Mouse (Mus musculus): ENCODE measurements around the gene Gm36245. TPM values are rescaled to one million over a fixed set of nuclear protein-coding genes. Genes with fewer than 3 reads are reported as not detected.
"Not testable (repeated sequence)": the region's sequence is repeated elsewhere in the genome, so short reads cannot be mapped to it uniquely, and the experiment has no call there.

Gene Gm36245
- polyA plus RNA-seq, 1 experiment, result not detected

GRCm38 (mm10) chr15:77593557-77593956, 5.5 kb upstream of the Gm36245 start:
- Histone ChIP-seq H3K27ac (ENCODE audit: control insufficient read depth, insufficient read depth, low read depth, low read length, poor library complexity) (no peak overlapping the region), H3K4me1 (ENCODE audit: control insufficient read depth, insufficient read depth, low read length) (no peaks in the 10 kb centered on the region), H3K4me3 (replicated peaks; ENCODE audit: control insufficient read depth, low read depth, low read length) (no peak overlapping the region)
- 72% methylated on average over 1 of the region's 1 CpGs for WGBS
- TF ChIP-seq CTCF (IDR thresholded peaks at IDR 0.05; ENCODE audit: control insufficient read depth, insufficient read depth, low read length) (no peak), POLR2A (IDR thresholded peaks at IDR 0.05; ENCODE audit: borderline replicate concordance, control insufficient read depth, low read depth, low read length) (no peak)

GRCm38 (mm10) chr15:77595961-77596360, 3.1 kb upstream of the Gm36245 start, which contains the start of gene Apol10b:
Gene Apol10b (minus strand): TSS chr15:77596125.
- WGBS, result 52% methylated on average over 5 of the region's 5 CpGs
- Histone ChIP-seq H3K4me1 (ENCODE audit: control insufficient read depth, insufficient read depth, low read length) (no peaks in the 10 kb centered on the region), H3K4me3 (replicated peaks; ENCODE audit: control insufficient read depth, low read depth, low read length) (no peak within 1 kb of the TSS), H3K27ac (ENCODE audit: control insufficient read depth, insufficient read depth, low read depth, low read length, poor library complexity) (no peak within 1 kb of the TSS)
- no peak for TF ChIP-seq POLR2A (IDR thresholded peaks at IDR 0.05; ENCODE audit: borderline replicate concordance, control insufficient read depth, low read depth, low read length)
- no peak for TF ChIP-seq CTCF (IDR thresholded peaks at IDR 0.05; ENCODE audit: control insufficient read depth, insufficient read depth, low read length)

DNA sequence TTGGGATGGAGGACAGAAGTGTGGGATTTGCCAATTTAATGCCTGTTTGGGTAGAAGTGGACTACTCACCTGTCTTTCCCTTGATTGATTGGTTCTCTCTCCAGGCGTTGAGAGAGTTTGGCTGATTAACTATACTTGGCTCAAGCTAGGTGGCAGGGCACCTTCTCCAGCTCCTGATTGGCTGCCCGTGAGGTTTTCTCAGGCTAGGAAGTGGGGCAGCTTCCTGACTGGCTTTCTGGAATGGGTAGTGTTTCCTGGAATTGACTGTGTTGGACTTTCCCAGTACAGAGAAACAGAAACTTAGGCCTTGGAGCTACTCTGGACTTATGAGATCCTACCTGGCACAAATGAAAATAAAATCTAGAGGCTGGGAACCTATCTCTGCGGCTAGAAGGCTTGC, 629 bp upstream of the Gm36245 start:
- WGBS, result 50% methylated on average over 3 of the region's 3 CpGs
- TF ChIP-seq POLR2A (IDR thresholded peaks at IDR 0.05; ENCODE audit: borderline replicate concordance, control insufficient read depth, low read depth, low read length) (no peak), CTCF (IDR thresholded peaks at IDR 0.05; ENCODE audit: control insufficient read depth, insufficient read depth, low read length) (no peak)
- no peaks in the 10 kb centered on the region for H3K4me1 ChIP-seq (ENCODE audit: control insufficient read depth, insufficient read depth, low read length)
- H3K27ac ChIP-seq (ENCODE audit: control insufficient read depth, insufficient read depth, low read depth, low read length, poor library complexity), result no peak overlapping the region
- no peak overlapping the region for H3K4me3 ChIP-seq (replicated peaks; ENCODE audit: control insufficient read depth, low read depth, low read length)

- TF ChIP-seq CTCF (IDR thresholded peaks at IDR 0.05; ENCODE audit: control insufficient read depth, insufficient read depth, low read length) (no peak), POLR2A (IDR thresholded peaks at IDR 0.05; ENCODE audit: borderline replicate concordance, control insufficient read depth, low read depth, low read length) (no peak)
- Histone ChIP-seq H3K4me3 (replicated peaks; ENCODE audit: control insufficient read depth, low read depth, low read length) (no peak overlapping the region), H3K4me1 (ENCODE audit: control insufficient read depth, insufficient read depth, low read length) (no peaks in the 10 kb centered on the region), H3K27ac (ENCODE audit: control insufficient read depth, insufficient read depth, low read depth, low read length, poor library complexity) (no peak overlapping the region)
- WGBS, result 88% methylated on average over 3 of the region's 3 CpGs
These were observed 7.0 kb downstream of the Gm36245 start for GRCm38 (mm10) chr15:77606069-77606468.

DNA sequence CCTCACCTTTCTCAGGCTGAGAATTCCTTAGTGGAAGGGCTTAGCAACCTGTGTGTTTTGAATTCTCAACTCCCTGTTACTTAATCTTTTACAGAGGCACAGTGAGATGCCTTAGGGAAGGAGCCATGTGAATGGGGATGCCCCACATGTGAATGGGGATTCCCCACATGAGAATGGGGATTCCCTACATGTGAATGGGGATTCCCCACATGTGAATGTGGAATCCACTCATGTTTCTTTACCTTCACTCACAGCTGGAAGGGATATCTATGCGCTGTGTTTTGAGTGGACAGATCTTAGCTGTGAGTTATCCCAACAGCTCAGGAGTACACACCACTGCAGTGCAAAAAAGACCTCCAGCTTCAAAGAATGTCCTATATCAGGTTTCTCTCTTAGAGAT, 25.7 kb downstream of the Gm36245 start:
- TF ChIP-seq POLR2A (IDR thresholded peaks at IDR 0.05; ENCODE audit: borderline replicate concordance, control insufficient read depth, low read depth, low read length) (no peak), CTCF (IDR thresholded peaks at IDR 0.05; ENCODE audit: control insufficient read depth, insufficient read depth, low read length) (no peak)
- WGBS, result 76% methylated on average over 1 of the region's 1 CpGs
- H3K4me1 ChIP-seq (ENCODE audit: control insufficient read depth, insufficient read depth, low read length), result no peaks in the 10 kb centered on the region; the same call in 1 of the 2 replicates

GRCm38 (mm10) chr15:77626471-77626870, 27.4 kb downstream of the Gm36245 start:
- WGBS, result 13% methylated on average over 4 of the region's 4 CpGs
- H3K4me3 ChIP-seq (replicated peaks; ENCODE audit: control insufficient read depth, low read depth, low read length); H3K27ac ChIP-seq (ENCODE audit: control insufficient read depth, insufficient read depth, low read depth, low read length, poor library complexity); H3K4me1 ChIP-seq (ENCODE audit: control insufficient read depth, insufficient read depth, low read length): not testable (repeated sequence)

More for the DNA sequence above, 25.7 kb downstream of the Gm36245 start:
- no peak overlapping the region for H3K4me3 ChIP-seq (replicated peaks; ENCODE audit: control insufficient read depth, low read depth, low read length)
- no peak overlapping the region for H3K27ac ChIP-seq (ENCODE audit: control insufficient read depth, insufficient read depth, low read depth, low read length, poor library complexity)

GRCm38 (mm10) chr15:77628647-77629046, 29.6 kb downstream of the Gm36245 start:
- H3K4me1 ChIP-seq (ENCODE audit: control insufficient read depth, insufficient read depth, low read length); H3K4me3 ChIP-seq (replicated peaks; ENCODE audit: control insufficient read depth, low read depth, low read length); H3K27ac ChIP-seq (ENCODE audit: control insufficient read depth, insufficient read depth, low read depth, low read length, poor library complexity): not testable (repeated sequence)
- 52% methylated on average over 9 of the region's 9 CpGs for WGBS

DNA sequence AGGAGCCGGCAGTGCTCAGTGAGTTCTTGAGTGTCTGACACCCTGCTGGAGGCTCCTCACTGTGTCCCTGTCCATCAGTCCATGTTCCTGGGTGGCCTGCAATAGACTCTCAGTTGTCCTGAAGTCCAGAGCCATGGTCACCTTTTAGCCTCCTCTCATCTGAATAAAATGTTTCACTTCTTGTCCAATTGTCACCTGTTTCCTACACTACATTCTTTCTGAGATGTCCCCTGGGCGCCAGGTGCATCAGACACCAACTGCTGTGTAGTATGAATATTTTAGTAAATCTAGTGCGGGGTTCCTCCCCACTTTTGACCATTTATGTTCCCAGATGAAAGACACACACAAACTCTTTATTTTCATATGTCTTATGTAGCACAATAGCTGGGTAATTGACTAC, 30.8 kb downstream of the Gm36245 start:
- 64% methylated on average over 3 of the region's 3 CpGs for WGBS
- not testable (repeated sequence) for H3K4me3 ChIP-seq (replicated peaks; ENCODE audit: control insufficient read depth, low read depth, low read length); H3K4me1 ChIP-seq (ENCODE audit: control insufficient read depth, insufficient read depth, low read length); H3K27ac ChIP-seq (ENCODE audit: control insufficient read depth, insufficient read depth, low read depth, low read length, poor library complexity)

- 58% methylated on average over 2 of the region's 2 CpGs for WGBS
- H3K4me3 ChIP-seq (replicated peaks; ENCODE audit: control insufficient read depth, low read depth, low read length); H3K4me1 ChIP-seq (ENCODE audit: control insufficient read depth, insufficient read depth, low read length); H3K27ac ChIP-seq (ENCODE audit: control insufficient read depth, insufficient read depth, low read depth, low read length, poor library complexity): not testable (repeated sequence)
These were observed 44.1 kb downstream of the Gm36245 start, which contains the start of gene Apol11b for GRCm38 (mm10) chr15:77643176-77643575. Gene Apol11b (minus strand): TSS chr15:77643286.

GRCm38 (mm10) chr15:77651143-77651542, 52.1 kb downstream of the Gm36245 start:
- H3K4me1 ChIP-seq (ENCODE audit: control insufficient read depth, insufficient read depth, low read length); H3K4me3 ChIP-seq (replicated peaks; ENCODE audit: control insufficient read depth, low read depth, low read length); H3K27ac ChIP-seq (ENCODE audit: control insufficient read depth, insufficient read depth, low read depth, low read length, poor library complexity): not testable (repeated sequence)

Other genes with a start within 250 kb of the Gm36245 start
- not detected in 2 replicates for gene Apol7a, start 200.1 kb upstream of the Gm36245 start, polyA plus RNA-seq (2011; ENCODE audit: insufficient read depth, insufficient read length, low replicate concordance, missing spikeins)
- 0.72 TPM in 1 of 2 replicates, not detected in the other for gene Apol9a, start 188.1 kb upstream of the Gm36245 start, polyA plus RNA-seq (2011; ENCODE audit: insufficient read depth, insufficient read length, low replicate concordance, missing spikeins)
- not detected in 2 replicates for gene Apol7b, start 151.8 kb upstream of the Gm36245 start, polyA plus RNA-seq (2011; ENCODE audit: insufficient read depth, insufficient read length, low replicate concordance, missing spikeins)
- 2.9 and 3.8 TPM in 2 replicates for gene Apol10a, start 122.2 kb upstream of the Gm36245 start, polyA plus RNA-seq (2011; ENCODE audit: insufficient read depth, insufficient read length, low replicate concordance, missing spikeins)
- 4.4 and 4.6 TPM in 2 replicates for gene Apol11a, start 91.0 kb upstream of the Gm36245 start, polyA plus RNA-seq (2011; ENCODE audit: insufficient read depth, insufficient read length, low replicate concordance, missing spikeins)
- gene Apol7c, start 65.9 kb upstream of the Gm36245 start, polyA plus RNA-seq (2011; ENCODE audit: insufficient read depth, insufficient read length, low replicate concordance, missing spikeins), result not detected in 2 replicates
- gene 1700025B11Rik, start 37.4 kb upstream of the Gm36245 start, polyA plus RNA-seq (2011; ENCODE audit: insufficient read depth, insufficient read length, low replicate concordance, missing spikeins), result not detected in 2 replicates
- not detected in 2 replicates for gene Apol10b, start 3.1 kb upstream of the Gm36245 start, polyA plus RNA-seq (2011; ENCODE audit: insufficient read depth, insufficient read length, low replicate concordance, missing spikeins)
- 47.2 and 78.2 TPM in 2 replicates for gene Apol11b, start 44.0 kb downstream of the Gm36245 start, polyA plus RNA-seq (2011; ENCODE audit: insufficient read depth, insufficient read length, low replicate concordance, missing spikeins)
- gene Apol7e, start 99.6 kb downstream of the Gm36245 start, polyA plus RNA-seq (2011; ENCODE audit: insufficient read depth, insufficient read length, low replicate concordance, missing spikeins), result 0.88 and 4.3 TPM in 2 replicates
- 1.7 TPM in 1 of 2 replicates, not detected in the other for gene Apol9b, start 129.8 kb downstream of the Gm36245 start, polyA plus RNA-seq (2011; ENCODE audit: insufficient read depth, insufficient read length, low replicate concordance, missing spikeins)
- 47.8 and 48.7 TPM in 2 replicates for gene Apol8, start 157.7 kb downstream of the Gm36245 start, polyA plus RNA-seq (2011; ENCODE audit: insufficient read depth, insufficient read length, low replicate concordance, missing spikeins)
- gene Myh9, start 242.9 kb downstream of the Gm36245 start, polyA plus RNA-seq (2011; ENCODE audit: insufficient read depth, insufficient read length, low replicate concordance, missing spikeins), result 264 and 399 TPM in 2 replicates

All from bone marrow, adult 2 months (tissue).